Mouse (Mus musculus) midbrain, embryonic 10.5 days (tissue): ENCODE measurements around the gene S1pr3. TPM values are rescaled to one million over a fixed set of nuclear protein-coding genes. Genes with fewer than 3 reads are reported as not detected.

Experiments used
- DNase-seq: peaks from one replicate; pipeline ENCODE4 v3.0.0-alpha.2; 2017; ENCODE audit warnings: low spot score
- H3K27ac ChIP-seq: fragments of 300-500 bp; sonication (generic); replicated peaks from 2 replicates; pipeline ENCODE4 v1.5.1; 2016; ENCODE audit warnings: mild to moderate bottlenecking
- H3K27me3 ChIP-seq: fragments of 300-500 bp; sonication (generic); 2 replicates; pipeline ENCODE4 v1.6.1; 2016; ENCODE audit warnings: low read depth, mild to moderate bottlenecking; ENCODE audit not compliant: poor library complexity, severe bottlenecking
- H3K36me3 ChIP-seq: fragments of 300-500 bp; sonication (generic); 2 replicates; pipeline ENCODE4 v1.6.1; 2016; ENCODE audit warnings: mild to moderate bottlenecking, moderate library complexity
- H3K4me1 ChIP-seq: fragments of 300-500 bp; sonication (generic); 2 replicates; pipeline ENCODE4 v1.6.1; 2016
- H3K4me3 ChIP-seq: fragments of 300-500 bp; sonication (generic); 2 replicates; pipeline ENCODE4 v1.5.1; 2016; ENCODE audit warnings: mild to moderate bottlenecking, moderate library complexity
- H3K9me3 ChIP-seq: fragments of 300-500 bp; sonication (generic); replicated peaks from 2 replicates; pipeline ENCODE4 v1.6.1; 2016; ENCODE audit warnings: mild to moderate bottlenecking
- WGBS: fragments of 180-500 bp; shearing (Covaris S2); methylation state at CpG from one replicate; pipeline ENCODE4 v1.1.7; 2016; 5-methylcytosine and 5-hydroxymethylcytosine counted together
- polyA plus RNA-seq: library from polyadenylated mRNA; unstranded; fragments of >200 nt; fragmentation: Nextera tagmentation; extraction: Ambion mirVana; gene quantifications from 2 replicates; pipeline ENCODE4 v1.2.1, GENCODE M21; 2016

The S1pr3 gene
- polyA plus RNA-seq, 1 experiment from 2014 or later: 47.5 TPM

DNA sequence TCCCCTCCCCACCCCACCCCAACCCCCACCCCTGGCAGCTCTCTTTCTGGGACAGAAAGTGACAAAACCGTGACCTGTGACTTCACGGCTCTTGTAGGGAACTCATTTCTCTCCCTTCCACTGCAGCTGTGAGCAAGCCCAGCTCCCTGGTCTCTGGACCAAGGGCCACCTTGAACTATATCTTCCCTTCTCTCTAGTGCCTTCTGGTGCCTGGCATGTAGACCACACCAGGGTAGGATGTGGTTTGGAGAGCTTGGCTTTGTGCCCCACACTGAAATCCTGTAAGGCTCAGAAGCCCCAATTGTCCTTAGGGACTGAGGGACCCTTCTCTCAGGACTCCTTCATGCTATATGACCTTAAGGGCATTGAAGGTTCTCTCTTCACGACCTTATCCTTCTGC, 24.9 kb downstream of the S1pr3 start:
- 73% methylated on average over 3 of the region's 3 CpGs for WGBS
- Histone ChIP-seq H3K27me3 (no peaks in the 10 kb centered on the region), H3K36me3 (peaks cover 3% of the 10 kb centered on the region; the same call in 1 of the 2 replicates), H3K9me3 (no peaks in the 10 kb centered on the region), H3K4me1 (peaks cover 8% of the 10 kb centered on the region), H3K27ac (no peak overlapping the region), H3K4me3 (no peak overlapping the region)
- DNase-seq: no peak

- H3K4me1 ChIP-seq: peaks cover 8% of the 10 kb centered on the region
- WGBS: 66% methylated on average over 2 of the region's 2 CpGs
- peaks cover 6% of the 10 kb centered on the region; the same call in 1 of the 2 replicates for H3K36me3 ChIP-seq
- H3K4me3 ChIP-seq: no peak overlapping the region
- peak; percentile 15 for DNase-seq
- no peak overlapping the region for H3K27ac ChIP-seq
- no peaks in the 10 kb centered on the region; the same call in 1 of the 2 replicates for H3K9me3 ChIP-seq
- no peaks in the 10 kb centered on the region for H3K27me3 ChIP-seq
Measured at GRCm38 (mm10) chr13:51434460-51434859, 26.0 kb downstream of the S1pr3 start.

- H3K27me3 ChIP-seq: no peaks in the 10 kb centered on the region
- no peak overlapping the region for H3K4me3 ChIP-seq
- H3K36me3 ChIP-seq: peaks cover 6% of the 10 kb centered on the region; the same call in 1 of the 2 replicates
- 89% methylated on average over 2 of the region's 2 CpGs for WGBS
- no peaks in the 10 kb centered on the region; the same call in 1 of the 2 replicates for H3K9me3 ChIP-seq
- DNase-seq: no peak
- no peak overlapping the region for H3K27ac ChIP-seq
- H3K4me1 ChIP-seq: peaks cover 8% of the 10 kb centered on the region
Measured at GRCm38 (mm10) chr13:51435146-51435545, 26.7 kb downstream of the S1pr3 start.

- DNase-seq: no peak
- Histone ChIP-seq H3K36me3 (peaks cover 9% of the 10 kb centered on the region; the same call in 1 of the 2 replicates), H3K4me3 (no peak overlapping the region), H3K4me1 (peaks cover 8% of the 10 kb centered on the region), H3K27me3 (no peaks in the 10 kb centered on the region), H3K9me3 (no peaks in the 10 kb centered on the region; the same call in 1 of the 2 replicates), H3K27ac (no peak overlapping the region; the same call in 1 of the 2 replicates)
- 73% methylated on average over 14 of the region's 14 CpGs for WGBS
Measured at GRCm38 (mm10) chr13:51437105-51438085, 29.0 kb downstream of the S1pr3 start.

DNA sequence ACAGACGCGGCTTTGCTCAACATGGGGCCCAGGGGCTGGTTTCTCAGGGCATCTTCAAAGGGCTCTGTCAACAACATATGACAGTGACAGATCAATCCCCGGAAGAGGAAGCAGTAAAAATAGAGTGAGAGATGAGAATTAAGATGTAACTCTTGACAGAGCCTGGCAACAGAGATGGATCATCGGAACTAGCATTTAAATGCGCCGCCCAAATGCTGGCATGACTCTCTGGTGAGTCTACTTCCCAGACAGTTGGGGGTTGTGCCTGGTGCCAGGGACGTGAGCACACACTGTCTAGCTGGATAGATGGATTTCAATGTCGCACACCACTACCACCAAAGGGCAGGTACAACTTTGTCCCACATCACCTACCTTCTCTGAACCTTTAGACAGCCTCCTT, 34.5 kb downstream of the S1pr3 start:
- H3K4me3 ChIP-seq: no peak overlapping the region
- no peaks in the 10 kb centered on the region for H3K4me1 ChIP-seq
- peaks cover 13% of the 10 kb centered on the region; the same call in 1 of the 2 replicates for H3K36me3 ChIP-seq
- no peak overlapping the region for H3K27ac ChIP-seq
- H3K27me3 ChIP-seq: no peaks in the 10 kb centered on the region
- DNase-seq: no peak
- no peaks in the 10 kb centered on the region; the same call in 1 of the 2 replicates for H3K9me3 ChIP-seq
- WGBS: 90% methylated on average over 8 of the region's 8 CpGs

DNA sequence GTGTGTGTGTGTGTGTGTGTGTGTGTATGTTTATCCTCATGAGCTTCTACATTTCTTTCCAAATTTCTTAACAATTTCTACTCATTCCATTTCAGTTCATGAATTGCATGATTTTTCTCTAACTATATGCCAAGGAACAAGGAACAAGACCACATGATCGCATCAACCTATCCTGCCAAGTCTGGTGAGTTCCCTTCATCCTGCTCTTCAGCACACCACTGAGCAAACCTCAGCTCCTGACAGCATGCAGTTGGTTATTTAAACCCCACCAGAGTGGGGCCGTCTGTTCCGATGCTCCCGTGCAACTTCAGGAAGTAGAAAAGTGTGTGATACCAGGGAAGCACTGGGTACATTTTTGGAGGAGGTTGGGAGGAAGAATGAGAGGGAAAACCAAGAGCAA, 38.1 kb downstream of the S1pr3 start:
- Histone ChIP-seq H3K27ac (no peak overlapping the region), H3K36me3 (peaks cover 9% of the 10 kb centered on the region; the same call in 1 of the 2 replicates), H3K27me3 (no peaks in the 10 kb centered on the region), H3K9me3 (no peaks in the 10 kb centered on the region), H3K4me3 (no peak overlapping the region), H3K4me1 (no peaks in the 10 kb centered on the region)
- no peak for DNase-seq
- 85% methylated on average over 4 of the region's 4 CpGs for WGBS

GRCm38 (mm10) chr13:51456190-51456878, 47.9 kb downstream of the S1pr3 start:
- Histone ChIP-seq H3K36me3 (peaks cover 19% of the 10 kb centered on the region), H3K4me1 (no peaks in the 10 kb centered on the region), H3K9me3 (no peaks in the 10 kb centered on the region), H3K4me3 (no peak overlapping the region), H3K27me3 (no peaks in the 10 kb centered on the region), H3K27ac (no peak overlapping the region)
- no peak for DNase-seq
- 67% methylated on average over 4 of the region's 4 CpGs for WGBS

GRCm38 (mm10) chr13:51464294-51464693, 55.9 kb downstream of the S1pr3 start:
- no peaks in the 10 kb centered on the region for H3K27me3 ChIP-seq
- no peak overlapping the region for H3K27ac ChIP-seq
- H3K4me1 ChIP-seq: no peaks in the 10 kb centered on the region
- peaks cover 16% of the 10 kb centered on the region for H3K36me3 ChIP-seq
- no peak for DNase-seq
- H3K4me3 ChIP-seq: no peak overlapping the region
- 72% methylated on average over 4 of the region's 4 CpGs for WGBS
- no peaks in the 10 kb centered on the region for H3K9me3 ChIP-seq

- H3K36me3 ChIP-seq: no peaks in the 10 kb centered on the region
- H3K4me3 ChIP-seq: no peak overlapping the region
- no peaks in the 10 kb centered on the region for H3K4me1 ChIP-seq
- no peak for DNase-seq
- H3K9me3 ChIP-seq: no peaks in the 10 kb centered on the region
- 83% methylated on average over 14 of the region's 14 CpGs for WGBS
- no peaks in the 10 kb centered on the region for H3K27me3 ChIP-seq
- H3K27ac ChIP-seq: no peak overlapping the region
Measured at GRCm38 (mm10) chr13:51466117-51466841, 57.8 kb downstream of the S1pr3 start.

DNA sequence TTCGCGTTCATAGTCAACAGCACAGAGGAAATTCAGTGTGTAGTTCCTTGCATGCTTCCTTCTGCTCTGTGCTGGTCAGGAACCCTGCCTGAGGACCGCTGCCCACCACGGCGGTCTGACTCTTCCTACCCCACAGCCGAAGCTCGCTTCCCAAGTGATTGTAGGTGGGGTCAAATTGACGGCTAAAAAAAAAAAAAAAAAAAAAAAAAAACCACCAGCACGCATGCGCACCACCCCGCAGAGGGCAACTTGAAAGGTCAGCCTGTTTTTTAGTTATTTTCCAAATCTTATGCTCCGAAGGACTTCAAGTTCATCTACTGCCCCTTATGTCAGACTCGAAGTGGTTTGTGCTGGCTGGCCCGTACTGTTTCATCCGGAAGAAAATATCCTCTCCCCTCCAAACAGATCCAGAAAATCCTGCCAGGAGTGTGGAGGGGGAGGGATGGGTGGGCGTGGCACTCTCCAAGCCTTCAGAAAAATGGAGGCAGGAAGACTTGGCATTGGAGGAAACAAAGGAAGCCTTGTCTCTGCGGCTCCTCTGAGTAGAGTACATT, 60.3 kb downstream of the S1pr3 start:
- H3K27ac ChIP-seq: no peak overlapping the region

More for the DNA sequence above, 60.3 kb downstream of the S1pr3 start:
- 80% methylated on average over 17 of the region's 17 CpGs for WGBS
- Histone ChIP-seq H3K4me3 (no peak overlapping the region), H3K9me3 (no peaks in the 10 kb centered on the region), H3K27me3 (no peaks in the 10 kb centered on the region), H3K4me1 (no peaks in the 10 kb centered on the region), H3K36me3 (no peaks in the 10 kb centered on the region)
- DNase-seq: no peak
